ENCODE assay signal across 7 mouse cellular contexts in the genomic region with DNA sequence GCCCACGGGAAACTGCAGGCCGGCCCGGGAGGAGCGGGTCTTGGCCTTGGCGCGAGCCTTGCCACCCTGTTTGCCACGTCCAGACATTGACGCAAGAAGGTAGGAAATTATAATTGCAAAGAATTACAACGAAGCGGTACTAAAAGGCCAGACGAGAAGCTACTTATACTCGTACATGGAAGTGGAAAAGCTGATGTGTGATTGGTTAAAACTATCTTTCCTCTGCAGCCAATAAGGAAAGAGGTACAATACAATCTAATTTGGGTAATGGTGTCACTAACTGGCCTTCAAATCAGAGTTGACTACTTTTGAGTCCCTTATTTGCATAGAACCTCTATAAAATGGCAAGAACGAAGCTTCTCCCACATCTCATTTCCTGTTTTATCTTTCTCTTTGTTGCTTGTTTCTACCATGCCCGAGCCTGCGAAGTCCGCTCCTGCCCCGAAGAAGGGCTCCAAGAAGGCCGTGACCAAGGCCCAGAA. TPM values are rescaled to one million over a fixed set of nuclear protein-coding genes. Genes with fewer than 3 reads are reported as not detected.
A peak's percentile ranks its signal among the peaks of the same experiment; 100 is the strongest.
DNase-seq lines count a peak whose midpoint lies in the region; ATAC-seq lines count a peak whose summit lies in the region.

A gene (minus strand): TSS at position 199 of the 482 bp plus-strand sequence.
A gene (plus strand): TSS at position 375 of the 482 bp plus-strand sequence.

- H3K27me3 ChIP-seq in hindbrain, embryonic 14.5 days (ENCODE audit: control insufficient read depth, insufficient read depth, low read length) = no peaks in the 10 kb centered on the region

- no peaks in the 10 kb centered on the region for H3K9me3 ChIP-seq in hindbrain, embryonic 14.5 days (ENCODE audit: control insufficient read depth, low read length)

- H3K4me2 ChIP-seq in hindbrain, embryonic 14.5 days (replicated peaks) = peak within 1 kb of the TSS; percentile 67

- no peaks in the 10 kb centered on the region for H3K36me3 ChIP-seq in hindbrain, embryonic 14.5 days (replicated peaks; ENCODE audit: control insufficient read depth, insufficient read depth)

- peak; percentile 93 for ATAC-seq in hindbrain, embryonic 14.5 days (ENCODE audit: low FRiP score)

- H3K4me3 ChIP-seq in hindbrain, embryonic 14.5 days (replicated peaks; ENCODE audit: low read length) = peak within 1 kb of the TSS; percentile 32

- under 1% methylated on average over 18 of the region's 18 CpGs for WGBS in hindbrain, embryonic 14.5 days

- DNase-seq in adipocyte (ENCODE audit: low spot score) = peak; percentile 93
- peak; percentile 59 to 72 for DNase-seq in cerebellum, postnatal 14 days
- DNase-seq in frontal cortex, postnatal 10 days (ENCODE audit: low spot score in 2 of 2) = peak; percentile 65 to 66
- peak; percentile 90 for DNase-seq in hindbrain, embryonic 14.5 days (ENCODE audit: low spot score)
- peak; percentile 88 for DNase-seq in left cerebral cortex, adult 11 months (ENCODE audit: low spot score)
- peak; percentile 93 for DNase-seq in lung, postnatal 25 days (ENCODE audit: low spot score)
- peak; percentile 69 to 82 for DNase-seq in right cerebral cortex, postnatal 10 days (ENCODE audit: low spot score in 2 of 2)

- H3K27ac ChIP-seq in hindbrain, embryonic 14.5 days = peak within 1 kb of the TSS; percentile 85

- H3K9ac ChIP-seq in hindbrain, embryonic 14.5 days = peak within 1 kb of the TSS; percentile 63

- peaks cover 27% of the 10 kb centered on the region for H3K4me1 ChIP-seq in hindbrain, embryonic 14.5 days (replicated peaks; ENCODE audit: control insufficient read depth, insufficient read depth, low read length)

RNA-seq across cellular contexts. Expression of the first gene that starts in this region (rescaled TPM):
- polyA plus RNA-seq in hindbrain, embryonic 14.5 days (2014; fragmentation: Nextera tagmentation; extraction: Ambion mirVana) = 21.8 and 22.5 TPM in 2 replicates

RNA-seq across cellular contexts. Expression of the second gene that starts in this region (rescaled TPM):
- 0.94 and 2.3 TPM in 2 replicates for polyA plus RNA-seq in hindbrain, embryonic 14.5 days (2014; fragmentation: Nextera tagmentation; extraction: Ambion mirVana)

Comparison
In these comparisons a context has a peak if more than half of its experiments do, and no peak if none do; other contexts are left out.
1. Peak in every context shown above with its lines: DNase-seq, ATAC-seq, H3K4me3 ChIP-seq and H3K27ac ChIP-seq.